In genomic region chr5:143470421-143471164, GRCm38 (mm10) we compare ENCODE assay signal across 8 mouse cellular contexts. TPM values are rescaled to one million over a fixed set of nuclear protein-coding genes. Genes with fewer than 3 reads are reported as not detected.
DNase-seq lines count a peak whose midpoint lies in the region; ATAC-seq and TF ChIP-seq lines count a peak whose summit lies in the region.

No protein-coding gene starts in this region.

- H3K9ac ChIP-seq in heart, postnatal 0 days (replicated peaks; ENCODE audit: low read depth, low read length): no peak overlapping the region
- H3K9ac ChIP-seq in liver, embryonic 13.5 days: no peak overlapping the region

- no peak for TF ChIP-seq CTCF in heart, postnatal 0 days (IDR thresholded peaks at IDR 0.05; ENCODE audit: low read depth)

- intact Hi-C loops in left cerebral cortex, postnatal 10 days (cut with DNase I): no loop called here

- H3K36me3 ChIP-seq in heart, postnatal 0 days (replicated peaks; ENCODE audit: control insufficient read depth, insufficient read depth, low read length): peaks cover 27% of the 10 kb centered on the region
- H3K36me3 ChIP-seq in liver, embryonic 13.5 days: peaks cover 88% of the 10 kb centered on the region
- H3K36me3 ChIP-seq in splenic B cell, adult 2 months (ENCODE audit: control insufficient read depth, insufficient read depth, low read length, poor library complexity, severe bottlenecking): peaks cover 5% of the 10 kb centered on the region

- no peaks in the 10 kb centered on the region for H3K9me3 ChIP-seq in heart, postnatal 0 days (replicated peaks; ENCODE audit: control insufficient read depth, low read length)
- H3K9me3 ChIP-seq in liver, embryonic 13.5 days (replicated peaks): no peaks in the 10 kb centered on the region

- no peak overlapping the region for H3K4me3 ChIP-seq in heart, postnatal 0 days (ENCODE audit: low read depth, low read length)
- no peak overlapping the region for H3K4me3 ChIP-seq in liver, embryonic 13.5 days (replicated peaks)

- DNase-seq in left cerebral cortex, postnatal 10 days (ENCODE audit: extremely low spot score in 1 of 2, low spot score in 2 of 2): peak; percentile 55 to 71
- DNase-seq in left cerebral cortex, adult 8-10 months (ENCODE audit: low spot score in 2 of 2): no peak
- peak; percentile 70 for DNase-seq in adipocyte (ENCODE audit: low spot score)
- DNase-seq in cerebellum, postnatal 14 days: peak; percentile 83 to 86
- DNase-seq in heart, postnatal 0 days (ENCODE audit: low spot score): peak; percentile 73
- DNase-seq in liver, embryonic 13.5 days: no peak
- DNase-seq in splenic B cell, adult 2 months (ENCODE audit: low read depth, low spot score): peak; percentile 83

- WGBS in heart, postnatal 0 days: 32% methylated on average over 15 of the region's 15 CpGs
- 53% methylated on average over 15 of the region's 15 CpGs for WGBS in liver, embryonic 13.5 days (ENCODE audit: insufficient replicate concordance)

- H3K27me3 ChIP-seq in heart, postnatal 0 days (ENCODE audit: control insufficient read depth, insufficient read depth, low read length): no peaks in the 10 kb centered on the region
- no peaks in the 10 kb centered on the region for H3K27me3 ChIP-seq in liver, embryonic 13.5 days
- H3K27me3 ChIP-seq in splenic B cell, adult 2 months (ENCODE audit: control insufficient read depth, insufficient read depth, low read length, poor library complexity, severe bottlenecking): no peaks in the 10 kb centered on the region

- peak overlapping the region; percentile 49 for H3K27ac ChIP-seq in heart, postnatal 0 days (ENCODE audit: low read depth)
- H3K27ac ChIP-seq in liver, embryonic 13.5 days: peak overlapping the region; percentile 14; the same call in 1 of the 2 replicates

- no peaks in the 10 kb centered on the region for H3K4me1 ChIP-seq in heart, postnatal 0 days (ENCODE audit: control insufficient read depth, insufficient read depth)
- peaks cover 26% of the 10 kb centered on the region for H3K4me1 ChIP-seq in liver, embryonic 13.5 days (replicated peaks)

- no peak for TF ChIP-seq EP300 in heart, postnatal 0 days (IDR thresholded peaks at IDR 0.05; ENCODE audit: low read depth)

- peak; percentile 72 for ATAC-seq in heart, postnatal 0 days (ENCODE audit: insufficient read depth, low read depth)
- ATAC-seq in liver, embryonic 13.5 days (ENCODE audit: low read depth): peak; percentile 37; the same call in 1 of the 2 replicates
- ATAC-seq in CD4-positive, CD25-positive, alpha-beta regulatory T cell, adult 4 months: no peak

- H3K4me2 ChIP-seq in heart, postnatal 0 days (ENCODE audit: low read depth, low read length): no peak overlapping the region
- no peak overlapping the region for H3K4me2 ChIP-seq in liver, embryonic 13.5 days

RNA-seq across cellular contexts. Expression of gene Daglb, which starts 6.2 kb away (rescaled TPM):
- total RNA-seq in left cerebral cortex, postnatal 10 days (2021): 10 to 100 TPM; 20.2 to 21.8 TPM
- 10 to 100 TPM; 33.6 to 41.6 (median 36.8) TPM for total RNA-seq in left cerebral cortex, adult 8-10 months (2022)
- 11.3 and 12.8 TPM in 2 replicates for total RNA-seq in heart, postnatal 0 days (2014; rRNA removed; ENCODE audit: low replicate concordance)
- polyA plus RNA-seq in heart, postnatal 0 days (2015; fragmentation: Nextera tagmentation; extraction: Ambion mirVana): 7.9 and 8.0 TPM in 2 replicates
- polyA plus RNA-seq in liver, embryonic 13.5 days (2015; fragmentation: Nextera tagmentation; extraction: Ambion mirVana): 8.8 and 9.2 TPM in 2 replicates
- 10 to 100 TPM; 11.5 to 13.7 TPM for polyA plus RNA-seq in CD4-positive, CD25-positive, alpha-beta regulatory T cell, adult 4 months (2017; shearing (Covaris generic))

RNA-seq across cellular contexts. Expression of gene Rac1, which starts 57.2 kb away (rescaled TPM):
- total RNA-seq in left cerebral cortex, postnatal 10 days (2021): 100 to 1,000 TPM; 429 to 434 TPM
- total RNA-seq in left cerebral cortex, adult 8-10 months (2022): 100 to 1,000 TPM; 369 to 406 (median 382) TPM
- 135 and 194 TPM in 2 replicates for total RNA-seq in heart, postnatal 0 days (2014; rRNA removed; ENCODE audit: low replicate concordance)
- 241 and 249 TPM in 2 replicates for polyA plus RNA-seq in heart, postnatal 0 days (2015; fragmentation: Nextera tagmentation; extraction: Ambion mirVana)
- polyA plus RNA-seq in liver, embryonic 13.5 days (2015; fragmentation: Nextera tagmentation; extraction: Ambion mirVana): 178 and 188 TPM in 2 replicates
- polyA plus RNA-seq in CD4-positive, CD25-positive, alpha-beta regulatory T cell, adult 4 months (2017; shearing (Covaris generic)): 10 to 100 TPM; 51.5 to 66.6 TPM

Comparison
In these comparisons a context has a peak if more than half of its experiments do, and no peak if none do; other contexts are left out.
1. DNase-seq: peak in left cerebral cortex, postnatal 10 days (2 of 2), adipocyte (single experiment), cerebellum, postnatal 14 days (2 of 2), heart, postnatal 0 days (single experiment) and splenic B cell, adult 2 months (single experiment); none in left cerebral cortex, adult 8-10 months (0 of 2) and liver, embryonic 13.5 days (single experiment).